Mouse (Mus musculus): ENCODE results near the gene Gzf1.
A peak's percentile ranks its signal among the peaks of the same experiment; 100 is the strongest.

GRCm38 (mm10) chr2:148732327-148733000 lies 51.6 kb downstream of the Gzf1 start, which contains the start of gene Napb:
- no peak for TF ChIP-seq CTCF (conservative IDR thresholded peaks at IDR 0.05; ENCODE audit: insufficient read depth, insufficient read length, low read depth, low read length)
- TF ChIP-seq POLR2A (IDR thresholded peaks at IDR 0.05; ENCODE audit: low read depth, low read length) = peak; percentile 95
